Comparison of ENCODE assay signal across 8 mouse cellular contexts in the genomic region with DNA sequence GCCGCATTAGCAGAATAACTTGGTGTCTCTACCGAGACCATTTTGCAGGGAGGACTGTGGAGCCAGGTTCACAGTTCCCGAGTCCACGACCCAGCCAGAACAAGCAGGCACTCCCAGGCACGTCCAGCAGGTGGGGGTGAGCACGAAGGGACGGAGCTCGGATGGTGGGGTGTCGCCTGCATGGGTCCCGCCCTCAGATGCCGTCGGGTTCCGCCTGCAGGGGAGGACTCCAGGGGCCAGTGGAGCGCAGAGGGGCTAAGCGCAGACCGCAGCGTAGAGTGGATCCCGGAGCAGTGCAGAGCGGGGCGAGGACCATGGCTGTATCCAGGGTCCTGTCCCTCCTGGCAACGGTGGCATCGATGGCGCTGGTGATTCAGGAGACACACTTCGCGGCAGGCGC. TPM values are rescaled to one million over a fixed set of nuclear protein-coding genes. Genes with fewer than 3 reads are reported as not detected.
DNase-seq lines count a peak whose midpoint lies in the region; ATAC-seq and TF ChIP-seq lines count a peak whose summit lies in the region.

A gene (plus strand): TSS at position 262 of the 400 bp plus-strand sequence.

- 5% methylated on average over 26 of the region's 26 CpGs for WGBS in forebrain, embryonic 16.5 days
- WGBS in hindbrain, postnatal 0 days: 8% methylated on average over 26 of the region's 26 CpGs
- WGBS in liver, embryonic 12.5 days (ENCODE audit: insufficient replicate concordance): 6% methylated on average over 26 of the region's 26 CpGs

- peaks cover 100% of the 10 kb centered on the region for H3K27me3 ChIP-seq in CH12.LX (replicated peaks)
- peaks cover 34% of the 10 kb centered on the region for H3K27me3 ChIP-seq in forebrain, embryonic 16.5 days (replicated peaks; ENCODE audit: control insufficient read depth, insufficient read depth, low read length)
- peaks cover 22% of the 10 kb centered on the region for H3K27me3 ChIP-seq in hindbrain, postnatal 0 days (ENCODE audit: insufficient read depth, low read length)
- peaks cover 93% of the 10 kb centered on the region for H3K27me3 ChIP-seq in liver, embryonic 12.5 days (replicated peaks)

- TF ChIP-seq POLR2A in CH12.LX (IDR thresholded peaks at IDR 0.05; ENCODE audit: low read depth, low read length): no peak

- dilution Hi-C loops in CH12.LX (cut with MboI; ENCODE audit: extremely low pct_ligation_motif_present, extremely low pct_unique_long_range_greater_than_20kb, low sequenced_read_pairs): no loop called here

- DNase-seq in CH12.LX (ENCODE audit: extremely low read depth): no peak
- no peak for DNase-seq in adrenal gland, adult 8-10 months
- no peak for DNase-seq in hindbrain, postnatal 0 days (ENCODE audit: low spot score)
- DNase-seq in neural tube, embryonic 10.5 days (ENCODE audit: extremely low spot score, low spot score): peak; percentile 54
- DNase-seq in urinary bladder, postnatal 36 days (ENCODE audit: low spot score in 2 of 2): peak; percentile 18 to 24
- no peak for DNase-seq in frontal cortex, postnatal 14 days (ENCODE audit: low spot score in 2 of 2)

- no peak within 1 kb of the TSS for H3K9ac ChIP-seq in CH12.LX (ENCODE audit: insufficient read depth, low read depth)
- H3K9ac ChIP-seq in forebrain, embryonic 16.5 days (replicated peaks; ENCODE audit: low read depth, low read length): 0 out of 2 replicates have a peak within 1 kb of the TSS, but pooled peaks have one; percentile 15
- no peak within 1 kb of the TSS for H3K9ac ChIP-seq in hindbrain, postnatal 0 days (replicated peaks; ENCODE audit: low read length)
- no peak within 1 kb of the TSS for H3K9ac ChIP-seq in liver, embryonic 12.5 days

- TF ChIP-seq RAD21 in CH12.LX (IDR thresholded peaks at IDR 0.05; ENCODE audit: low read depth, low read length): peak; percentile 25

- H3K79me2 ChIP-seq in CH12.LX (replicated peaks; ENCODE audit: control insufficient read depth, extremely low read depth, insufficient read depth, poor library complexity, severe bottlenecking): no peaks in the 10 kb centered on the region

- H3K4me2 ChIP-seq in CH12.LX (ENCODE audit: insufficient read depth, low read depth, poor library complexity, severe bottlenecking): no peak within 1 kb of the TSS
- H3K4me2 ChIP-seq in forebrain, embryonic 16.5 days (ENCODE audit: low read length): no peak within 1 kb of the TSS
- peak within 1 kb of the TSS; percentile 24; the same call in 1 of the 2 replicates for H3K4me2 ChIP-seq in hindbrain, postnatal 0 days (ENCODE audit: low read depth, low read length)
- peak within 1 kb of the TSS; percentile 35 for H3K4me2 ChIP-seq in liver, embryonic 12.5 days

- no peak within 1 kb of the TSS for H3K27ac ChIP-seq in CH12.LX (ENCODE audit: insufficient read depth, low read depth)
- no peak within 1 kb of the TSS for H3K27ac ChIP-seq in forebrain, embryonic 16.5 days (ENCODE audit: low read length)
- no peak within 1 kb of the TSS for H3K27ac ChIP-seq in hindbrain, postnatal 0 days
- no peak within 1 kb of the TSS for H3K27ac ChIP-seq in liver, embryonic 12.5 days

- H3K4me1 ChIP-seq in CH12.LX (ENCODE audit: control insufficient read depth in 1 of 2, insufficient read depth in 2 of 2): no peaks in the 10 kb centered on the region
- H3K4me1 ChIP-seq in forebrain, embryonic 16.5 days (replicated peaks; ENCODE audit: control insufficient read depth, insufficient read depth, low read length): no peaks in the 10 kb centered on the region
- no peaks in the 10 kb centered on the region for H3K4me1 ChIP-seq in hindbrain, postnatal 0 days (ENCODE audit: insufficient read depth, low read length)
- 0 out of 2 replicates have a peak, but pooled peaks cover 8% of the 10 kb centered on the region for H3K4me1 ChIP-seq in liver, embryonic 12.5 days

- peak in 1 of 2 experiments; percentile 37; a peak in 2 of 4 replicates for TF ChIP-seq CTCF in CH12.LX (conservative IDR thresholded peaks at IDR 0.05 in 1 of 2, IDR thresholded peaks at IDR 0.05 in 1 of 2; ENCODE audit: low read depth in 2 of 2, low read length in 2 of 2)
- peak; percentile 75 for TF ChIP-seq CTCF in hindbrain, postnatal 0 days (IDR thresholded peaks at IDR 0.05; ENCODE audit: low read depth)

- no peaks in the 10 kb centered on the region for H3K9me3 ChIP-seq in CH12.LX (replicated peaks; ENCODE audit: low read length)
- no peaks in the 10 kb centered on the region for H3K9me3 ChIP-seq in forebrain, embryonic 16.5 days (ENCODE audit: control insufficient read depth, low read length)
- H3K9me3 ChIP-seq in hindbrain, postnatal 0 days (ENCODE audit: low read length): no peaks in the 10 kb centered on the region
- H3K9me3 ChIP-seq in liver, embryonic 12.5 days (replicated peaks): no peaks in the 10 kb centered on the region

- H3K36me3 ChIP-seq in CH12.LX (replicated peaks in 1 of 2; ENCODE audit: control insufficient read depth in 1 of 2, insufficient read depth in 1 of 2, low read length in 1 of 2): no peaks in the 10 kb centered on the region
- no peaks in the 10 kb centered on the region for H3K36me3 ChIP-seq in forebrain, embryonic 16.5 days (ENCODE audit: control insufficient read depth, insufficient read depth)
- H3K36me3 ChIP-seq in hindbrain, postnatal 0 days (ENCODE audit: insufficient read depth, low read length): no peaks in the 10 kb centered on the region
- H3K36me3 ChIP-seq in liver, embryonic 12.5 days: no peaks in the 10 kb centered on the region

- H3K4me3 ChIP-seq in CH12.LX (replicated peaks in 1 of 3; ENCODE audit: low read depth in 2 of 3, low read length in 2 of 3, poor library complexity in 1 of 3): no peak within 1 kb of the TSS
- H3K4me3 ChIP-seq in forebrain, embryonic 16.5 days (replicated peaks; ENCODE audit: low read length): no peak within 1 kb of the TSS
- peak within 1 kb of the TSS; percentile 16; the same call in 1 of the 2 replicates for H3K4me3 ChIP-seq in hindbrain, postnatal 0 days (ENCODE audit: low read length)
- peak within 1 kb of the TSS; percentile 6; the same call in 1 of the 2 replicates for H3K4me3 ChIP-seq in liver, embryonic 12.5 days

- in situ Hi-C loops in CH12.LX (cut with MboI; ENCODE audit: low pct_ligation_motif_present, low pct_unique_long_range_greater_than_20kb, low sequenced_read_pairs): loop anchor here (5.0 to 10.0 kb wide), 2 partner anchors 70 to 202 kb away; a partner anchor contains a TSS

- no peak for ATAC-seq in forebrain, embryonic 16.5 days
- ATAC-seq in hindbrain, postnatal 0 days: peak; percentile 37
- no peak for ATAC-seq in liver, embryonic 12.5 days

- no peak for TF ChIP-seq EP300 in CH12.LX (IDR thresholded peaks at IDR 0.05; ENCODE audit: low read length)

TF ChIP-seq in CH12.LX, 34 proteins besides CTCF, POLR2A, EP300 and RAD21:
- TF ChIP-seq BHLHE40 (IDR thresholded peaks at IDR 0.05; ENCODE audit: low read depth, low read length) (no peak), ZMIZ1 (IDR thresholded peaks at IDR 0.05; ENCODE audit: low read depth, low read length) (no peak), IRF4 (IDR thresholded peaks at IDR 0.05; ENCODE audit: low read depth, low read length) (no peak), USF2 (conservative IDR thresholded peaks at IDR 0.05; ENCODE audit: low read depth, low read length) (no peak), CHD2 (IDR thresholded peaks at IDR 0.05; ENCODE audit: low read length) (no peak), MAZ (IDR thresholded peaks at IDR 0.05; ENCODE audit: low read depth, low read length) (no peak)

RNA-seq across cellular contexts. Expression of the gene that starts here (rescaled TPM):
- total RNA-seq in CH12.LX (2012; rRNA removed): not detected in 2 replicates
- not detected in 2 replicates for total RNA-seq in CH12.LX (2014; rRNA removed)
- polyA plus RNA-seq in CH12.LX (2012; ENCODE audit: insufficient read length, low read depth): not detected in 2 replicates
- 10 to 100 TPM; 18.8 to 22.1 (median 20.7) TPM for total RNA-seq in adrenal gland, adult 8-10 months (2022)
- 3.4 and 4.0 TPM in 2 replicates for polyA plus RNA-seq in forebrain, embryonic 16.5 days (2015; fragmentation: Nextera tagmentation; extraction: Ambion mirVana)
- total RNA-seq in hindbrain, postnatal 0 days (2014; rRNA removed): 11.6 and 12.9 TPM in 2 replicates
- polyA plus RNA-seq in hindbrain, postnatal 0 days (2015; fragmentation: Nextera tagmentation; extraction: Ambion mirVana): 2.0 and 2.1 TPM in 2 replicates
- polyA plus RNA-seq in liver, embryonic 12.5 days (2016; fragmentation: Nextera tagmentation; extraction: Ambion mirVana): 0.11 and 0.18 TPM in 2 replicates

Comparison
In these comparisons a context has a peak if more than half of its experiments do, and no peak if none do; other contexts are left out.
1. RNA of the gene that starts here (total RNA-seq): 18.8 to 22.1 TPM in adrenal gland, adult 8-10 months and 11.6 to 12.9 TPM in hindbrain, postnatal 0 days; not detected in CH12.LX; every median in the first group is over 10 times any median in the second.
2. DNase-seq: peak in neural tube, embryonic 10.5 days (single experiment) and urinary bladder, postnatal 36 days (2 of 2); none in CH12.LX (single experiment), adrenal gland, adult 8-10 months (single experiment), hindbrain, postnatal 0 days (single experiment) and frontal cortex, postnatal 14 days (0 of 2).
3. H3K4me2 ChIP-seq: peak in hindbrain, postnatal 0 days (single experiment) and liver, embryonic 12.5 days (single experiment); none in CH12.LX (single experiment) and forebrain, embryonic 16.5 days (single experiment).
4. H3K4me3 ChIP-seq: peak in hindbrain, postnatal 0 days (single experiment) and liver, embryonic 12.5 days (single experiment); none in CH12.LX (0 of 3) and forebrain, embryonic 16.5 days (single experiment).